Mouse (Mus musculus): ENCODE results near the gene Ech1.
A peak's percentile ranks its signal among the peaks of the same experiment; 100 is the strongest.

The Ech1 gene

GRCm38 (mm10) chr7:28824941-28825685 is at the start of gene Ech1:
TSS of gene Ech1 (plus strand) at chr7:28825217.
- DNase-seq, result peak; percentile 87 to 89

- no peak for DNase-seq
Observed at GRCm38 (mm10) chr7:28778825-28779224, 46.2 kb upstream of the Ech1 start.

GRCm38 (mm10) chr7:28780067-28780658 is 44.9 kb upstream of the Ech1 start:
- peak; percentile 94 to 96 for DNase-seq

GRCm38 (mm10) chr7:28780857-28781256 is 44.2 kb upstream of the Ech1 start:
- DNase-seq, result no peak

- DNase-seq, result peak; percentile 61 to 64
Observed at GRCm38 (mm10) chr7:28781261-28781663, 43.8 kb upstream of the Ech1 start.

- no peak for DNase-seq
Observed at GRCm38 (mm10) chr7:28785161-28785560, 39.9 kb upstream of the Ech1 start.

- DNase-seq, result peak in 1 of 2 experiments; percentile 34
Observed at GRCm38 (mm10) chr7:28787884-28788283, 37.1 kb upstream of the Ech1 start.

- DNase-seq, result peak; percentile 91 to 93
Observed at GRCm38 (mm10) chr7:28788307-28789195, 36.5 kb upstream of the Ech1 start, which contains the start of gene Rinl. TSS of gene Rinl (plus strand) at chr7:28788969.

GRCm38 (mm10) chr7:28789235-28789634 is 35.8 kb upstream of the Ech1 start:
- no peak for DNase-seq

- no peak for DNase-seq
Observed at GRCm38 (mm10) chr7:28790066-28790806, 34.8 kb upstream of the Ech1 start.

- DNase-seq, result no peak
Observed at GRCm38 (mm10) chr7:28791706-28792105, 33.3 kb upstream of the Ech1 start.

GRCm38 (mm10) chr7:28792391-28793185 is 32.4 kb upstream of the Ech1 start:
- no peak for DNase-seq

- peak; percentile 35 to 49 for DNase-seq
Observed at GRCm38 (mm10) chr7:28793834-28794233, 31.2 kb upstream of the Ech1 start.

GRCm38 (mm10) chr7:28794496-28794895 is 30.5 kb upstream of the Ech1 start:
- no peak for DNase-seq

- DNase-seq, result peak; percentile 36 to 37
Observed at GRCm38 (mm10) chr7:28795832-28796231, 29.2 kb upstream of the Ech1 start.

- DNase-seq, result peak; percentile 89 to 91
Observed at GRCm38 (mm10) chr7:28796562-28796975, 28.4 kb upstream of the Ech1 start.

- no peak for DNase-seq
Observed at GRCm38 (mm10) chr7:28799994-28800393, 25.0 kb upstream of the Ech1 start.

GRCm38 (mm10) chr7:28801451-28801850 is 23.6 kb upstream of the Ech1 start:
- no peak for DNase-seq

GRCm38 (mm10) chr7:28801901-28802670 is 22.9 kb upstream of the Ech1 start:
- DNase-seq, result no peak

- no peak for DNase-seq
Observed at GRCm38 (mm10) chr7:28802846-28803588, 22.0 kb upstream of the Ech1 start.
